Mouse (Mus musculus) kidney, postnatal 25 days (tissue): ENCODE results near the gene Nbas.
A peak's percentile ranks its signal among the peaks of the same experiment; 100 is the strongest.

Source experiments
- DNase-seq, 2 experiments: peaks; one replicate each; pipeline ENCODE4 v3.0.0; 2021; ENCODE audit warnings: mixed read lengths in 2 of 2

Nbas gene

DNA sequence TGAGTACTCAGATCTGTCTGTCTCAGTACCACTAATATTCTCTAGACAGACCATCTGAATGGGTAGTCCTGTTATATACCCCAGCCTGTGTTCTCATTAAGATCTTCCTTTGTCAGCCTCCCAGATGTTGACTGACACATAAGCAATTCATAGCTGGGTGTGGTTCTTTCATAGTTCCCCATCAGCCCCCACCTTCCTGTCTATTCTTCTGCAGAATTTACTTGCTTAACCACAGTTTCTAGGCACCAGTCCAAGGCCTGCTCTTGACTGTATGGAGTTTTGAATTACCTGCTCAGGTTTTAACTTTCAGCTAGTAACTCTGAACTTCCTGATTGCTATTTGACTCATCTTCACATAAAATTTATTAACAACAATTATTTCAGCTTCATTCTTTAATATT is 141.3 kb downstream of the Nbas start:
- DNase-seq, result no peak

DNA sequence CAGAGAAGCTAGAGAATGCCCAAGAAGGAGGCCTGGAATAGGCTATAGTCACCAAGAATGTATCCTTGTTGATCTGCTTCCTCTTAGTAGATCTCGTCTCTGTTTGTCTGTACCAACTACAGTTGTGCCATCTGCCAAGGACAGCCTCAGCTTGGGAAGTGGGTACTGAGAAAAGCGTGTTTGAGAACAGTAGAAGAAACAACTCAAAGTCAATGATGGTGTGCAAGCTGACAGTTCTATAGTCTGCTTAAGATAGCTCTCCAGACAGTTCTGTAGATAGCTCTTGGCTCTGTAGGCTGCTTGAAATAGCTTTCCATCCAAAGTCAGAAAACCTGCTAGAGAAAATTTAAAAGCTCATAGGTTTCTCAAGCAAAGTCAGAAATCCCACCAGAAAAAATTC is 149.7 kb downstream of the Nbas start:
- DNase-seq, result no peak

DNA sequence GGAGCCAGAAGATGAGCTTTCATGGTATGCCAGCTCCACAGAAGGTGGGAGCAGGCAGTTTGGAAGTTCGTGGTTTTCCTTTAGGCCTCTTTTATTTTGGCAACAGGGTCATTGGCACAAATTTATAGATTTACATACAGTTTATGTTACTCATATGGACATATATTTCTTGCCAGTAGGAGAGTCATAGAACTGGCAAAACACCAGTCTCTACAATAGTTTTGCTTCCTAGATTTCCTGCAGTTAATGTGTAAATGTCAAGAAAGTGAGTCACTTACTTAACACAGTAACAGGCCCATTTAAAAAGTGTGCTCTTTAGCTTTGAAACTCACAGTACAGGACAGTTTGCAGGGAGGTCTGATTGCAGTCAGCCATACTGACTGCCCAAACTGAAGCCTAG is 161.3 kb downstream of the Nbas start:
- DNase-seq, result no peak

DNA sequence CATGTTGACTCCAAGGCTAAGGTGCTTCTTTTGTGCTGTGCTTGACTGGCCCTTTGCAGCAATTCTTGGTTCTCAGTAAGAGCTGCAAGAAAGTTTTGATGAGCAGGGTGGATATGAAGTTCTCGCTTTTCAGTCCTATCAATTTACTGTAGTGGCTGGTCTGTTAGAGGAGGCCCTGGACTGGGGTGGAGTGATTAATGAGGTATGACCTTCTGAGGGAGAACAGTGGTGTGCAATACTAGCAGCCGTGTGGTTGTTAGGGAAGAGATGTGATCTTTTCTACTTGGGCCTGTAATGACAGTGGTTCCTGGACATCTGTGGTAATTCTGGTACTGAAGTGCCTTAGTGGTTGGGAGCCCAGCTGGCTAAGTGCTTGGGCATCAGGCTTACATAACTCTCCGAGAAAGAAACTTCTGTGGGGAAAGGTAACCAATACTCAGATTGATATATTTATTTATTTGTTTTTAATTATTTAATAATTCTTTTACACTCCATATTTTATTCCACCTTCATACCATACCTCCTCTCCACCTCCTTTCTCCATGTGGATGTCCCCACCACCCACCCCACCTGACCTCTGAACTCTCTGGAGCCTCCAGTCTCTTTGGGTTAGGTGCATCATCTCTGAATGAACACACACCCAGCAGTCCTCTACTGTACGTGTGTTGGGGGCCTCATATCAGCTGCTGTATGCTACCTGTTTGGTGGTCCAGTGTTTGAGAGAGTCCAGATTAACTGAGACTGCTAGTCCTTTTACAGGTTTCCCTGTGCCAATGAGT is 175.9 kb downstream of the Nbas start:
- DNase-seq, result no peak

DNA sequence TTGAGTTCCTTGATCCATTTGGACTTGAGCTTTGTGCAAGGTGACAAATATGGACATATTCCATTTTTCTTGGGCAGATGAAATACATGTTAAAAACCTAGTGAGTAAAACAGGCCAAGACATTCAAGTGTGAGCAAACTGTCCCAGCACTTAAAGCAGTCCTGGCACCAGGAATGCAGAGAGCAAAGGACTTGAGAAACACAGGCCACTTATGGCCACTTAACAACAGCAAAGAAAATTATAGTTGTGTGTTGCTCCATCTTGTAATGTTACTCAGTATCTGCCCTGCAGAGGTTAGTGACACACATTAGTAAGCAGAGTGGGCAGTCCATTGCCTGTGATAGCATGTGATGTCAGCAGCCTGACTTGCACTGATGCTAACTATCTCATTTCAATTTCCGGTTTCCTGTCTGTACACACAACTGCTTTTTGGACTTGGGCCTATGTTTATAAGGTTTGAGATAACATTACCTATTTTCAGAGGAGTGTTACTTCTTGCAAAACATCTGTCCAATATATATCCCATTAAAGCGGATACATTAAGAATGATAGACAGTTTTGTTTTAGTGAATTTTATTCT is 176.6 kb downstream of the Nbas start:
- DNase-seq, result no peak

DNA sequence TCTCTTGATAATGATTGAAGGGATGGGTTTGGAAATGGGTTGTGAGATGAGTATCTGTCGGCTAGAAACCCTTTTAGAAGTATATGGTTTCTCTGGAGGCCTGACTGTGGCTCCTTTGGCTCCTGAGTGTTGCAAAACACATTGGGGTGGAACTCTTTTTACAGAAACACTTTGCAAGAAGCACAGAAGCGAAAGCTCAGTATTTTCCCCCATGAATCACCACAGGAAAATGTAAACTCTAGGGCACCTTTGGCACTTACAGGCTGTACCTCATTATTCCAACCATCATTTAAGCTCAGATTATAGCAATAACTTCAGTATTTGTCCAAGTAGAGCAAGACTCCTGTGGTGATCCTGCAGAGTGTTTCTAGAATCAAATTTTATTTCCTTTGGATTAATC is 180.0 kb downstream of the Nbas start:
- no peak for DNase-seq

DNA sequence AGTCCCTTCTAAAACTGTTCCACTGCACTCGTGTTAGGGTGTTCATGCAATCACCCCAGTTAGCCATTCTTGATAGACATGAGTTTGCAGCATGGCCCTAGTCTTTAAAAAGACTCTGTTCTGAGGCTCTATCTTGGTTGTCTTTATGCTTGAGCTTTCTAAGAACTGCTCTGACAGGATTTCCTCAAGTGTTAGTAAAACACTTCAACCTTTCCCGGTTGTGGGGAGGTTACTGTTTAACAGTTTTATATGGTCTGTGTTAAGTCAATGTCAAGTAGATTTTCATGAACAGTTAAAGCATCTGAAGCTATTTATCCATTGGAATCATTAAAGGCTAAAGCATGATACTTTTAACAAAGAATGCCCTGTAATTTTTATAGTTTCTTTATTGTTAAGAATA is 183.1 kb downstream of the Nbas start:
- no peak for DNase-seq

DNA sequence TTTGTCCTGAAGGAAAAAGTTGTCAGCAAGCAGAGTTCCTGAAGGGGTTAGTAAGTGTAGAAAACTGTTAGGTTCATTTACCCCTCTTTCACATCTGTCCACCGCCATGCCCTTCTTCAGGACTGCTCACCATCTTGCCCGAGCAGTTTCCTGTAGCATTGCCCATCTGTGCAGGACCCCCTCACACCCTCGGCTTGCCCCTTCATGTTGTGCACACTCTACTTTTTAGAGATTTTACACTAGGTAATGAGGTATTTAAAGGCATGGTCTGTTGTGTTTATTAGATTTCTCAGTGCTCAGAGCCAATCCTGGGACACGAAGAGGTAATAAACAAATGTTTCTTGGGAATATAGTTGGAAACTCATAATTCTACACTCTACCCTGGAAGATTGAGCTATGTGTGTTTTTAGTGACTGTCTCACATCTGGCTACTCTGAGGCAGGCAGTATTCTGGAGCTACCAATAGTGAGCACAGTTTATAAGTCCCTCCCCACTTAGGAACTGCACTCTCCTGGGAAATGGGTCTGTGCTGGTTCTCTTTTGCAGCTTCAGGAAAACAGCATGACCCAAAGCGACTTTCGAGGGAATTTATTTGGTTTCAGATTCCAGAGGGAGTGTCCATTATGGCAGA is 191.4 kb downstream of the Nbas start:
- no peak for DNase-seq

DNA sequence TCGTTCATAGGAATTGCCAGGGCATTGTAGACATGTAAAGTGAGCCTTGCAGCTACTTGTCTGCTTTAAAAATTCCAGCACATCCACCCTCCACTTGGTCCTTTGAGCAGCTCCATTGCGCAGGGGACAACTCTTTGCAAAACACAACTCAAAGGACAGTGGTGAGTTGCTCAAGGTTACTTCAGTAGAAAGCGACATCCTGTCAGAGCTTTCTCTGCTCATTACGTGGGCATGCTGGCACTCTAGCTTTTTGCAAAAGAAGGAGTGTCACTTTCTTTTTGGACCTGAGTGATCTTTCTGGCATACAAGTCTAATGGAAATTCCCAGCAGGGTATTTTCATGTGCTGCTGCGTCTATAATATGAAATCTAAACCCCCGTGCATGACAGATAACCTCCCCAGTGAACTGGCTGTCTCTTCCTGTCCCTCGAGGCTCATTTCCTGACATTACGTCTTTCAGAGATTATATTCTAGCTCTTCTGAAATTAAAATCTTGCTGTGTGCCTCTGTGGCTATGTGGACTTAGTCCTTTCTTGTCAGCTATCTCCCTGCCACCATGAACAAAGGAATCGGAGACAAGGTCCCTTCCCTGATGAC is 192.7 kb downstream of the Nbas start:
- DNase-seq, result no peak

DNA sequence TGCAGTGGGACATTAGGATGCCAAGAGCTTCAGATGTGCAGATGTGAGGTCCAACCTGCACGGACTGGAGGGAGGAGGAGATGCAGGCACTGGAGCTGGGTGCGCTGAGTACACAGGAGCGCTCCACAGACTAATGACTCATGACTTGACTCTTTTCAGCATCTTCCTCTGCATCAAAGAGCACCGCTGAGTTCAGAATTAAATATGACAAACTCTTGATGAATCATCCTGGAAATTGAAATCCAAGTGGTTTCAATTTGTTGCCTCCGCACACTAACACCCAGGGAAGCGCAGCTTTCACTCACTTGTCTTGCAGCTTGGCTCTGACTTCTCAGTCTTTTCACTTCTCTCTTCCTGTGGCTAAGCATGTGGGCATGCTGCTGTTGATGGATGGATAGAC is 193.5 kb downstream of the Nbas start:
- no peak for DNase-seq

DNA sequence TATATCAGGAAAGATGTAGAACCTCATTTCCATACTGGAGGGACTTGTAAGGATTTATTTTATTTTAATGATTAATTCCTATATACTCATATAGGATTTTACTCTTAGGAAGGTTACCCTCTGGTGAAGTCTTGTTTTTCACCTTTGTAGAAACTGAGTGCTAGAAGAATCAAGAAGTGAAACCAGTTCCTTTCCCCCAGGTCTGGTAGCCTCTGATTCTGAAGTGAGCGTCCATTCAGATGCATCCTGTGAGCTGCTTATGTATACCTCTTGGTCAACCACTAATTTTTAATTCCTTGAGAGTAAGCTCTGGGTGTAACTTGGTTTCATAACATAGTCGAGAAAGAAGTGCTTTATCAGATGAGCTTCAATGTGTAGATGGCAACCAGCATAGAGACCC is 196.6 kb downstream of the Nbas start:
- no peak for DNase-seq

DNA sequence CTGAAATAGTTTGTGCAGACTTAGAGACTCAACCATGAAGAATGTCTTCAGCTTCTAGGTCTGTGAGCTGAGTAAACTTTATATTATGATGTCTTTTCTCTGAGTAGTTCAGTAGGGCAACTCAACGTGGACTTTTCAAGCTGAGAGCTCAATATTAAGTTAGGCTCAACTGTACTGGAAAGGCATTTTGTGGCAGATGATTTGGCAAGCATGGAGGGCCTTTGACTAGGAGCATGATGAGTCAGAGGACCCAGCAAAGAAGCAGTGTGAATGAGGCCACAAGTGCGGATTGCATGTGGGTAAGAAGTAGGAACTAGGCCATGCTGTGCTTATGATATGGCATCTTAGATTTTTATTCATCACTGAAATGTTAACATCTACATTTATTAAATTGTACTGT is 205.9 kb downstream of the Nbas start:
- no peak for DNase-seq

DNA sequence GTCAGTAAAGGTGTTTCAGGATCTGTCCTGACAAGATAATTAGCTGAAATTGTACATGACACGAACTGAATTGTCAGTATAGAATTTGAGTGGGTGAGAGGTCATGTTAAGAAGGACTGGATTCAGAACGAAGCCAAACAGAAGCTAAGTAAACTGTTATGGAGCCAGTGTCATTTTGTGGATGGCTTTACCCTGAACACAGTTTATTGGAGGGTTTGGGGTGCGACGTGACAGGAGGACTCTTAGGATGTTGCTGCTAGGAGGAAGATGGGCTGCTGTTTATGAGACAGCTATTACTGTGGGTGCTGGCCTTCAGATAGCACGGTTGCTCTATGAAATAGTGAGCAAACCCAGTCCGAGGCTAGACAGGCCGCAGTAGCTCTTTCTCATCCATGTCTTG is 210.2 kb downstream of the Nbas start:
- no peak for DNase-seq

DNA sequence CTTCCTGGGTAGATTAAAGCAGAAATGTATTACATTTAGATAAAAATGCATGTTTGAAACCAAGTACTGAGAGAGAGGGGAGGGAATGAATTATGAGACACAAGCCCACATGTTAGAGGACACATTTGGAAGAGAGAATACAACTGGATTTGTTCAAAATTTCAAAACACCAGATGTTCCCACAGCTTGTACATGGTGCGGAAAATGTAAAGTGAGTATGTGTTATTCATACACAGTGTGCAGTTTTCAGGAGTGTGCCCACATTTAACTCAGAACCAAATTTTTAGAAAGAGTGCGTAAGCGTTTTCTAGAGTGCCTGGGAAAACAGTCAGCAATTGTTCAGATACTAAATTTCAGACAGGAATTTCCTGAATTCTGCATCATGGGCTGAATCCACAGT is 217.3 kb downstream of the Nbas start:
- DNase-seq, result no peak

DNA sequence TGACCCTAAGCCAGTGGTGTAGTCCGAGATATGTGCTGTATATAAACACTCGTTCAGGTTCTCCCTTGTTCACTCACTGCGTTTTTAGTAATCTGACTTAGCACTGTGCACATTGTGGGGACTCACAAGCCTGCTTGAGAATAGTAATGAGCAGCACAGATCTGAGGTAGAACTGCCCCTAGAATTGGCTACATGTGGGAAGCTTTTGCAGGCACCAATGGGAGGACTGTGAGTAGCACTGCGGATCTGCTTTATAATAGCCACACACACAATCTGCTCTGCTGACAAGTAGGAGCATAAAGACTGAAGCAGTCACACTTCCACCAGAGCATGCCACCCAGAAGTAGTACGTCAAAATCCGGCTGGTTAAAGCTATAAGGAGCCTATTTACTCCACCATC is 228.3 kb downstream of the Nbas start:
- DNase-seq, result no peak

DNA sequence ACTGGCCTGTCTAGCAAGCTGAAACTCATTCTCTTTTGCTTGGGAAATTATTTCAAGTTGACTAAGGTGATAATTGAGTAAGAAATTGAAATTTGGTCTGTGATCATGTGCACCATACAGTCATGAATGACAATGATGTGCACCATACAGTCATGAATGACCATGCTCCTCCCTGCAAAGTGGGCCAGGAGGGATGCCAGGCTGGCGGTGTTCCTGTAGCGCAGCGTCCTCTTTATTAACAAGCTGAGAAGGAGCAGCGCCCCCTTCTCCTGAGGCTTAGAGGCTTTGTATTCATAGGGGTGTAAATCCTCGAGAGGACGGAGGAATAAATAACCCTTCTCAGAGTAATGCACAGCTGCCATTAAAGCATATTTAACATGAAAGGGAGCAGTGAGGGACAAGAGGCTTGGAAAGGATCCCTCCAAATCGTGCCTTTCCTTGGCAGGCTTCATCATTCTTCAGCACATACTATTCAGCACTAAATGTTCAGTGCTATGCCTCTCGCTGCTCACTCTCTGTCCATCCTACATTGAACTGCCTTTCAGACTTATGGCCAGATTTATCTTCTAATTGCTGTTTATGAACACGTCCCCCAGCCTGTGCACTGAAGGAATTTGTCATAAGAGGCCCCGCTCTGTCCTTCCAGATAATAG is 230.4 kb downstream of the Nbas start:
- no peak for DNase-seq

DNA sequence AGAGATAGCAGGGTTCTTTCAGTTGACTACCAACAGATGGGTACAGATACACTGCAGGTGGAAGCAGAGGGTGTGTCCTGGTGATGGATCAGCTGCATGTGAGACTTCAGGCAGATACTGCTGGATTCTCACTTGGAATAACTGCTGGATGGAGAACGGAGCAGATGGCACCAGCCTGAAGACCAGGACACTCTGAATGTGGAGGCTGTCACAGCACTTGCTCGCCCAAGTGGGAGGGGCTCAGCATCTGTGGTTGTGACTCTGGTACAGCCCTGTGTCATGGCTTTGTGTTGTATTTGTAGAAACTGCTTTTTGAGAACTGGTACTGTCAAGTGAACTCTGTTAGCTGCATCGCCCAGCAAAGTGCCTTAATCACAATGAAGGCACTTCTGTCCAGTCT is 231.3 kb downstream of the Nbas start:
- no peak for DNase-seq

DNA sequence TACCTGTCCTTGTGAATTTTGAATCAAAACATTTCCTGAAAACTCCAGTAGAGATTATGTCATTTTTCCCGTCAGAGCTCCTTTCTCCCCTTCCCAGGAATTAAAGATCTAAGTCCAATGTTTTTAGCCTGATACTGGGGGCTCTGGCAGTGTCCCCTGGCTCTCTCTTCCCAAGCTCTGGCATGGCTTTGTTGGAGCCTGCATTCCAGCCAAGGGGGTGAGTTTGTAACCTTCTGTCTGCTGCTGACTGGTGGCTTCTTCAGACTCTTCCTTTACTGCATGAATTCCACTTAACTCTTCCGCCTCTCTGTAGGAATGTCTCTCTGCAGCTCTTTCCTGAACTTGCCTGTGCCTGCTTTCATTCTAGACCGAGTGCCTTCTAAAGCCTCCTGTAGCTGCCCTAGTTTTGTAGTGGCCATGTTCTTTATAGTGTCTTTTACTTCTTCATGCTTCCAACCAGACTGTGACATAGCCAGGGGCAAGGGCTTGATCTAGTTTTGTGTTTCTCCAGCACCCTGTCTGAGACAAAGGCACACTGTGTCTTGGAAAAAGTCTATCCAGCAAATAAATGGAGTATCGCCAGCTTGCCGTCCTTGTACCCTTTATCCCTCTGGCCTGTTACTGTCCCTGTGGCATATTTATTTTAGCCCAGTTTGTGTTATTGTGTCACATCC is 236.0 kb downstream of the Nbas start:
- no peak for DNase-seq

DNA sequence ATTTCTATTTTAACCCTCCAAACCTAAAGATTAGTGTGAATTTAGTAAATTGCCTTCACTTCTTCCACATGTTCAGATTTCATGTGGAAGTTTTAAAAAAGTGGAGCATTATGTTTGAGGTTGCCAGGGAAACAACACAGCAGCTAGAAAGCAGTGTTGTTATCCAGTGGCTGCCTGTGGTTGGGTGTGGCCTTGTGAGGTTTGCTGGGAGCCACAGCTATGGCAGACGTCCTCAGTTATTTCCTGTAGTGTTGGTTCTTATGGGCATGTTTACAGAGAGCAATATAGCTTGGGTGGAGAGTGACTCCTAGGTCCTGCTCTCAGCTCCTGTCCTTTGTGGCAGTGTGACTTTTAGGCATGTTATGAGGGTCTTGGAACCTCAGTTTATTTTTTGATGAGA is 249.1 kb downstream of the Nbas start:
- no peak for DNase-seq

DNA sequence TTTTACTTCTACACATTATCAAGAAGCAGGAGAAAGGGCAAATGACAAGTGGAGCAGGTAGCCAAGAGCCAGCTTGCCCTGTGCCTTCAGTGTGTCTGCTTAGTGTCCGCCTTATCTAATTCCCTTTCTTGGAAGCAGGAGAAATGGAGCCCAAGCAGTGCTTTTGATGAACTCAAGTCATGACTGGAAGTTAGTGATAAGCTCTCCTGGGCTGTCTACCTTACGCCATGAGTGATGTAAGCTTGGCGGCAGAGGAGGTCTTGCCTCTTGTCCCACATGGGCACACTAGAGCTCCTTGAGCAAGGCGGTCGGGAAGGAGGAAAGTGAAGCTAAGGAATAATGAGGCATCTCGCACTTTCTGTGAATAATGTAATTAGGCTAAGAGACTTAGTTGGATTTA is 250.5 kb downstream of the Nbas start:
- no peak for DNase-seq

DNA sequence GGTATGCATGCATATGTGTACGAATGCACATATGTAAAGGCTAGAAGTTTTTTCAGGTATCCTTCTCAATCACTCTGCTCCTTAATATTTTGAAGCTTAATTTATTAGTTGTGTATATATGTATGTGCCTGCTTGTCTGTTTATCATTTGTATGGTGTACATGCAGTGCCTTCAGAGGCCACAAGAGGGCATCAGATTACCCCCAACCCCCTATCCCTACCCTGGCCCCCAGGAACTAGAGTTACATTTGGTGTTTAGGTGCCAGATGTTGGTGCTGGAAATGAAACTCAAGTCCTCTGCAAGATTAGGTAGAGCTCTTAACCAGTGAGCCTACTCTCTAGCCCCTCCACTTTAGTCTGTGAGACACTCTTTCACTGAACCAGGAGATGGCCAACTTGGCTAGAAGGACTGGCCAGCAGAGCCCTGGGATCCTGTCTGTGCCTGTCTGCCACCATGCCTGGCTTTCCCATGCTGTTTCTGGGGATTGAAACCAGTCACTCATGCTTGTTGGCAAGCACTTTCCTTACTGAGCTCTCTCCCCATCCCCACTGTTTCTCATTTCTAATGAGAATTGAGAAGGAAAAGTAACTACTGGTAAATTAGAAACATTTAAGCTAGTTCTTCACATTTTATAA is 263.9 kb downstream of the Nbas start:
- DNase-seq, result no peak

DNA sequence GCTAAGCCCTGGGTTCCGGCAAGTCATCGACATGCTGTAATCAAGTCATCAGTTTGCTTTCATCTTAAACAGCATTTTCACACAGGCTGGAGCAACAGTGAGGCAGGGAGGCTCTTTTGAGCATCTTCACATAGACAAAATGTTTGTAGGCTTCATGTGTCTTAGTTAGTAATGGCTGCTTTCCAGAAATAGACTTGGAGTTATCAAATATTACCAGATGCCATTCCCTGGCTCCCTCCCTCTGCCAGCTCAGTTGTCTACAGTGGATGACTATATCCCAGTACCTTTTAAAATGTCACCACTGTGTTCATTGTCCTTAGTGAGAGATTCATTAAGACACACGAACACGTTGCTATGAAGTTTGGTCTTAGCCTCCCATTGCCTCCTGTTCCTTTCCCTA is 270.2 kb downstream of the Nbas start:
- DNase-seq, result no peak

DNA sequence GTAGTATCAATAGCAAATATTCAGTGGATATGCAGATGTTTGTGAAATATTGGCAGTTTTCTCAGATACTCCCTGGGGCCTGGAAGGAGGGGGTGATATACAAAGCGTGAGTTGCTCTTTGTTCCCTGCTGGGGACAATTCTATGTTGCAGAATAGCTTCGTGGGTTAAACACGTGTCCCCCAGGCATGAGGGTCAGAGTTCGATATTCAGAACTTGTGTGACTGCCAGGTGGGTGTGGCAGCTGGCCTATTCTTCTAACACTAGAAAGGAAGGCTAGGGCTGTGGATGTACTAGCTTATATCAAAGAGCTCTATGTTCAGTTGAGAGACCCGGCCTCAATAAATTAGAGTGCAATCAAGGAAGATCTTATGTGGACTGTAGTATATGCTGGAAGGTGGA is 274.9 kb downstream of the Nbas start:
- DNase-seq, result peak; percentile 39 to 52
